Mouse (Mus musculus) gastrocnemius, postnatal 14 days (tissue): ENCODE results near the gene B3gnt6. TPM values are rescaled to one million over a fixed set of nuclear protein-coding genes. Genes with fewer than 3 reads are reported as not detected.
"Not testable (repeated sequence)": the region's sequence is repeated elsewhere in the genome, so short reads cannot be mapped to it uniquely, and the experiment has no call there.

Experiments
- DNase-seq: peaks from one replicate; pipeline ENCODE4 v3.0.0; 2021; ENCODE audit warnings: mixed read lengths
- intact Hi-C: fragments of 180-260 bp; cut with DNase I; formaldehyde crosslinking; loops from one replicate; pipeline ENCODE4 v1.15.1; 2025; ENCODE audit warnings: low total_unique reads
- long read RNA-seq, 2 experiments: library from polyadenylated mRNA; stranded (forward); transcript quantifications; one replicate each; pipeline ENCODE4 v2.0.0; 2021
- total RNA-seq, 2 experiments: library from RNA; stranded (reverse); gene quantifications; 2 replicates each; pipeline ENCODE4 v1.2.3; 2021

The B3gnt6 gene
- not detected for total RNA-seq
- long read RNA-seq, experiment 1, result 0 reads
- long read RNA-seq, experiment 2, result 0 reads

DNA sequence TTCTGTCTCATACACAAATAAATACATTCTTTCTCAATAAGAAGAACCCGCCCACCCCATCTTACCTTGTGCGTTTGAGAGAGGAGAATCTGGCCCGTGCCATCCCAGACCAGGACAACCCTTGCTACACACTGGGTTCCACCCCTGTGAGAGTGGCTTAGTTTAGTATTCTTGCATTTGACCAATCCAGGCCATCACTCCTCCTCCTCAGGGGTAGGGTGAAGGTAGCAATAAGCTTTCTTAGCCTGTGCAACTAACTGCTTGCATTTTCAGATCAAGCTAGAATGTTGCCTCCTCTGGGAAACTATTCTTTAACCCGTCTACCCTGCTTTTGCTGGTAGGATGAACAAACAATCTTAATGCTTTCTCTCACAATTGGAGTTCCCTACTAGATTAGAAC lies at the start of gene B3gnt6:
TSS of gene B3gnt6 (minus strand) at position 101 of the 400 bp plus-strand sequence.
- DNase-seq, result no peak
- intact Hi-C loops, result no loop called here

GRCm38 (mm10) chr7:98236686-98237359 lies 37.5 kb upstream of the B3gnt6 start:
- intact Hi-C loops, result no loop called here
- peak; percentile 45 for DNase-seq

DNA sequence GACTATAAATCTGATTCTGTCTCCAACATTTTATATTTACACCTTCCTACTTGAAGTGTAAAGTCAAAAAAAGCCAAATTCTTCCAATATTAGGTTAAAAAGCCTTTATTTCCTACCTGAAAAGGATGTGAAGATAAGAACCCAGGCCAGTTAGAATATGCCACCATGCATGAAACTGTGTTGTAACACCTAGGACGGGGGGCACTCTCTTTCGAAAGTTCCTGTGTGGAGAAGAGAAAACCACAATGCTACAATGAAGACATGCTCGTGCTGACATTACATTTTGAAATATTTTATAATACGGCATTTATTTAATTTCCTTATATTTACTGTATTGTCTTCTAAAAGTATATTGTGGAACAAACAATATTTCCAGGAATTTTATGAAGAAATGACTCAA lies 24.5 kb upstream of the B3gnt6 start:
- no peak for DNase-seq
- intact Hi-C loops, result no loop called here

GRCm38 (mm10) chr7:98216713-98217112 lies 17.4 kb upstream of the B3gnt6 start:
- no peak for DNase-seq
- intact Hi-C loops, result no loop called here

GRCm38 (mm10) chr7:98202946-98203345 lies 3.7 kb upstream of the B3gnt6 start:
- no peak for DNase-seq
- intact Hi-C loops, result no loop called here

- intact Hi-C loops, result no loop called here
- no peak for DNase-seq
These were observed 2.3 kb upstream of the B3gnt6 start for GRCm38 (mm10) chr7:98201493-98202028.

DNA sequence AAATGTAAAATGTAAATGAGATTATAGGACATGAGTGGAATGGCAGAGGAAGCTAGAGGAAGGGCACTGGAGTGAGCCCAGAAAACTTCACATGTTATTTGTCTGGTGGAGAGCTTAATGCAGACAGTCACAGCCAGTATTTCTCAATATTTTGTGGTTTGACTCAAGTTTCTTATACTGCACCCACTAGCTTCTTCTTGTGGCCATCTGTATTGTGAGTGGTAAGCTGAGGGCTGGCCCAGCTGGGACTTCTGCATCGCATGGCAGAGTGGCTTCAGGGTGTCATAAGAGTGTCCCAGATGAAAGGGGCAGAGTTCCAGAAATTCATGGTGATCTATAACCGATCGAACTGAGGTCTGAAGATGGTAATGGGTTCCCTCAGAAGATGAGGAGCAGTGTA lies 1.1 kb upstream of the B3gnt6 start:
- intact Hi-C loops, result no loop called here
- no peak for DNase-seq

GRCm38 (mm10) chr7:98195151-98195801 lies 4.0 kb downstream of the B3gnt6 start:
- DNase-seq, result no peak
- intact Hi-C loops, result no loop called here

- intact Hi-C loops, result loop anchor here (5.0 kb wide), 1 partner anchor 37 kb away; no protein-coding TSS in a partner anchor
- DNase-seq, result no peak
These were observed 5.1 kb downstream of the B3gnt6 start for GRCm38 (mm10) chr7:98194026-98194792.

DNA sequence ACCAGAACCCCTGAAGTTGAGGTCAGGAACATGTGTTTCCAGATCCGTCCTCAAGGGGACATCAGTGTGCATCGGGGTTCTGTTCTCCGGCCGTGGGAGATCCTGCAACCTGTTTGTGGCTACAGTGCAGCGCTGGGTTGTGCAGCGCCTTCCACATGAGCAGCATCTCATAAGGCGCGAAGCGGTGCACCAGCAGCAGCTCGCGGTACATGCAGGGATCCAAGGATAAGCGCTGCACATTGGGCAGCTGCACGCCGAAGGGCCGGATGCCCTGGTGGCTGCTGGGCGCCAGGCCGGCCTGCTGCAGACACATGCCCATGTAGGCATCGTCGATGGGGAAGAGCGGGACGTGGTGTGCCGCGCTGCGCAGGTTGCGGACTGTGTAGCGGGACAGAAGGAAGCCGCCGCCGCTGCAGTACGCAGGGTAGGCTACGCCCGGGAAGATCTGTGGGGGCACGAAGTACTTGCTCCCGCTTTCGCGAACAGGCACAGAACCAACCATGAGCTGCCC lies 5.7 kb downstream of the B3gnt6 start:
- DNase-seq, result no peak
- intact Hi-C loops, result loop anchor here (5.0 kb wide), 1 partner anchor 36 kb away; no protein-coding TSS in a partner anchor

DNA sequence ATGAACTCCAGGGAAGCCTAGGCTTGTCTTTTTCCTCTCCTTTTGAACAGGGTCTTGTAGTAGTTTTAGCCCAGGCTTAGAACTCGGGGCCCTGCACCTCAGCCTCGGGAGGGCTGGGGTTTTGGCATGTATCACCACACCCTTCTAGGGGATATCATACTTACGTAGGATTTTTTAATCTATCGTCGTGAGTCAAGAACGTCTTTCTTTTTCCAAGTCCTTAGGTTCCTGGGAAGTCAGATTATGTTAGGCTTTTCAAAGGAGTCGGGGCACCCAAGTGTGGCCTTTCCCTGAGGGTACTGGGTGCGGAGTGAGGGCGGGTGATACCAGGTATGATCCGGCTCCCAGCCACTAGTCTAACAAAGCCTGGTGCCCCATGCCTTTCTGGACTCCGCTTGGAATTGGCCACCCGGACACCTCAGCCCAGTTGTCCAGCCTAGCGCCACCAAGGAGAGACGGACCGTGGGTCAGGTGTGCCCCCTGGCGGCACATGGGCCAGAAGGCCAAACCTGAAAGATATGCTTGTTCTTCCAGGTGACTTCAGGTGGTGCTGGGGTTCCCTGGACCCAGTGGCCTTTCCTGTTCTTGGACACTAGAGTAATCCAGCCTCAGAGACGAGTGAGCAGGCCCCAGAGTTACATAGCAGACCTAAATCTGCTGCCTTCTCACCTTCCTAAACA lies 7.6 kb downstream of the B3gnt6 start:
- intact Hi-C loops, result loop anchor here (5.0 kb wide), 1 partner anchor 34 kb away; no protein-coding TSS in a partner anchor
- DNase-seq, result no peak

DNA sequence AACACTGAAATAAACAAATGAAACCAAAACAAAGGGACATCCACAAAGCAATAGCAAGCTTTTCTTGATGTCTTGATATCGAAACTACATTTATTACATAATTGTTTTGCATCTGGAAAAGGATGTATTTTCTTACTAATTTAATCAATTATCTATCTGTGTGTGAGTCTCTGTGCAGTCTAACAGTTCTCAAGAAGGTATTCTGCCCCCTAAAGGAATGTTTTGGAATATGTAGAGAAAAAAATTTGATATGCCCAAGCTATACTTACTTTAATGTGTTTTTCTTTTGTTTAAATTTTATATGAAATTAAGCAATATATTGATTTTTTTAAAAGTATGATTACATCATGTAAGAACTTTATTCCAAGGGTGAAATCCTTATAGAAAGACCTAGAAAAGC lies 8.7 kb downstream of the B3gnt6 start:
- intact Hi-C loops, result loop anchor here (5.0 kb wide), 1 partner anchor 33 kb away; no protein-coding TSS in a partner anchor
- no peak for DNase-seq

- intact Hi-C loops, result loop anchor here (5.0 kb wide), 1 partner anchor 32 kb away; no protein-coding TSS in a partner anchor
- no peak for DNase-seq
These were observed 9.5 kb downstream of the B3gnt6 start for GRCm38 (mm10) chr7:98189745-98190144.

- no peak for DNase-seq
- intact Hi-C loops, result no loop called here
These were observed 10.6 kb downstream of the B3gnt6 start for GRCm38 (mm10) chr7:98188680-98189079.

GRCm38 (mm10) chr7:98188238-98188637 lies 11.0 kb downstream of the B3gnt6 start:
- no peak for DNase-seq
- intact Hi-C loops, result no loop called here

- DNase-seq, intact Hi-C loops: not testable (repeated sequence)
These were observed 11.9 kb downstream of the B3gnt6 start for GRCm38 (mm10) chr7:98187332-98187731.

GRCm38 (mm10) chr7:98186637-98187036 lies 12.6 kb downstream of the B3gnt6 start:
- no peak for DNase-seq
- intact Hi-C loops, result no loop called here

GRCm38 (mm10) chr7:98185326-98185725 lies 14.0 kb downstream of the B3gnt6 start:
- intact Hi-C loops, result no loop called here
- DNase-seq, result peak; percentile 50

DNA sequence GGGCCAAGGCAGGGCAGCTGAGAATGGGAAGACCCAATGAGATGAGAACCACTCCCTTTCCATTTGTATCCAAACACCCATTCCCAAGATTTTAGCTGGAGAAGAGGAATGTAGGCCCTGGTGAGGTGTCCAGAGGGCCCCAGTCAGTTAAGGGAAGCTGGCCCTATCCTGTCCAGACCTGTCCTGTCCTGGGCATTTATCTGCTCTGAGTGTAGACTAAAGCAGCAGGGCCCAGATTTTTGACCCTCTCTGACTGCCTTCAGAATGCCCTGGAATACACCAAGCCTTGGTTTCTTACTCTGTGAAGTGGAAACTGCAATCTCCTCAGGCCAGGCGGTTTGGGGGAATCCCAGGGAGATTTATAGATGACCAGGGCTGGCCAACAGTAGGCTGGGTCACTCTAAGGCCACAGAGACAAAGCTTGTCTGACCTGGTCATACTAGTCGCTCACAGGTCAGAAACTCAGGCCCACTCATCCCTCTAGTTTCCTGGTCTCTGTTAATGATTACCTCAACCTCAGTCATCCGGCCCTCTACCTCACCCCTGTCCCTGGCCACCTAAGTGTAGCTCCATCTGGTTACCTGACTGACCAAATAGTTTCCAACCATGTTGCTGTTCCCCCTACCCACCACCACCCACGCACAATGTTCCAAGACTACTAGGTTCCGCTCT lies 20.6 kb downstream of the B3gnt6 start:
- intact Hi-C loops, result no loop called here
- no peak for DNase-seq
